Mouse (Mus musculus): ENCODE data around the gene Tcf7l1.

The Tcf7l1 gene

DNA sequence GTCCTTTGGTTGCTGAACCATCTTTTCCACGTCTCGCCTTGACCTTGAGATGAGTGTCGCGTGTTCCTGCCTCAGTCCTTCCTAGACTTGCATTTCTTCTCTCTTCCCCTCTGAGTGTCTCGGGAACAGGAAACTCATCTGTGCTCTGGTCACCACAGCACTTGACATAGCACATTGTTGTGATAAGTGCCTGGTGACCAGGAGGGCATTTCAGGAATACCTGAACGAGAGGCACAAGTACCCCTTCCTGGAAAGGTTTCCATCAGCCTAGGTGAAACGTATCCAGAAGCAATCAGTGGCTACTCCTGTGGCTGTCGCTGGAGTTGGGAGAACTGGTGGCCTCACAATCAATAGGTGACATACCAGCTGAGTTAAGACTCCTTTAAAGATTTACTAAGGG is 124.8 kb downstream of the Tcf7l1 start:
- in situ Hi-C loops (cut with MboI, MseI): loop anchor here (5.0 to 10.0 kb wide), 2 partner anchors 123 to 599 kb away; partner anchors contain the start of gene Tcf7l1 (in 1 of the 2)

DNA sequence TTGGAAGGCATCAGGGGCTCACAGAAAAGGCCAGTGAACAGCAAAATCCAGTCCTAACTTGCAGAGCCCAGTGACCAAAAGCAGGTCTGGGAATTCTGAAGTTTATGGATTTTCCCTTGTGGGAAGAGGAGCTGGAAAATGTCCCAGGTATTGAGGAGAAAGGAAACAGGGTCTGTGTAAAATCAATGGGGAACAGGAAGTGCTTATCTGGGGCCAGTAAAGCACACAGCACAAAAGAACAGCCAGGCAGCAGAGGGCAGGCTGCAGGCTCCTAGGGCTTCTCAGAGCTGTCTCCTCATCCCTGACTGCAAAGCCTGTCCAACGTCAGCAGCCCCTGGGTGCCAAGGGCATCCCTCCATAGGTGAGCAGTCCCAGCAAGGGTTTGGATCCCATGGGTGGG is 126.1 kb downstream of the Tcf7l1 start:
- in situ Hi-C loops (cut with MboI, MseI): loop anchor here (5.0 to 10.0 kb wide), 2 partner anchors 124 to 598 kb away; partner anchors contain the start of gene Tcf7l1 (in 1 of the 2)

DNA sequence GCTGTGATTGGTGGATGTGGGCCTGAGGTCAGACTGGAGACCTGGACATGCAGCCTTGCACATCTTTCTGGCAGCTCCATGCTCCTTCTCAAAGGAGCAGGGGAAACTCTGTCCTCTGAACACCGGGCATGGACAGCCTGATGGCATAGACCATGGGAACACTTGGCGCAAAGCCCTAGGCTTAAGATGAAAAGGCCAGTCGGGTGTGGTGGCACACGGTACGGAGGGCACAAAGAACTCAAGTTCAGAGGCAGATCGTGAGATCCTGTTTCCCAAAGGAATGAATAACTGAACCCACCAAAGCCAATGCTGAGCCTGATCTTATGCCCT is 128.7 kb downstream of the Tcf7l1 start:
- in situ Hi-C loops (cut with MboI, MseI): loop anchor here (5.0 to 10.0 kb wide), 2 partner anchors 127 to 596 kb away; partner anchors contain the start of gene Tcf7l1 (in 1 of the 2)

DNA sequence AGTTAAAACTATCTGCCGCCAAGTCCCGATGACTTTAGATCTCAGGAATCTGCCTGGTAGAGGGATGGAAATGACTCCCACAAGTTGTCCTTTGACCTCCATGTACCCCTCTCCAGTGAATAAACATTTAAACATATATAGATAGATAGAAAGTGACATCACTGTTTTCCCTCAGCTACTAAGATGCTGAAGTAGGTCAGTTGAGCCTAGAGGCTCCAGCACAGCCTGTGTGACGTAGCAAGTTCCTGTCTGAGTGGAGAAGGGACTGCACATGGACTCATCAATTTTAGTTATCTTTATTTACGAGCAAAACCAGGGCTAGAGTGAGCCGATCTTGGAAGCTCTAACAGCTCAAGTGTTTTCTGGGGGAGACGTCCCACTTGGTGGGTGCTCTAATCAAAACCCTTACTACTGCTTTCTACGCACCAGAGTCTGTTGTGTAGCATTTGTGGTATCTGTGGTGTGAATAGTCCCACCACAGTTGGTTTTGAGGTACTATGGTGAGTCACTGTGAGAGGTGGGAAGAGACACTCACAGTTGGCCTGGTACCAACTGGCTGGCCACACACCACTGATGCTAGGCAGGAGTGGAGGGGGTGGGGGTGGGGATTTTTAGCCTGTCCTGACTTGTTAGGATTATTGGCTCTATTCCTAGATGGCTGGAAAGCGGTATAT is 129.2 kb downstream of the Tcf7l1 start:
- in situ Hi-C loops (cut with MboI, MseI): loop anchor here (5.0 to 10.0 kb wide), 3 partner anchors 58 to 595 kb away; partner anchors contain the start of gene Tcf7l1 (in 1 of the 2)

DNA sequence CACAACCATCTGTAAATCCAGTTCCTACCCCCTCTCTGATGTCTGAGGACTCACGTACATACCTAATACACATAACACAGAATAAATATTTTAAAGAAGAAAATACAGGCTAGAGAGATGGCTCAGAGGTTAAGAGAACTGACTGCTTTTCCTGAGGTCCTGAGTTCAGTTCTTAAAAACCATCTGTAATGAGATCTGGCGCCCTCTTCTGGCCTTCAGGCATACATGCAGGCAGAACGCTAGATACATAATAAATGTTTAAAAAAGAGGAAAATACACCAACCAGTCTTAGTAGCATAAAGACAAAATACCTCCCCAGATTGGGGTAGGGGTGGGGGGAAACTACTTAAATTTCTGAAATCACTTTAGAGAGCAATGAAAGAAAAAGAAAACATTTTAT is 131.0 kb downstream of the Tcf7l1 start:
- in situ Hi-C loops (cut with MboI, MseI): loop anchor here in 1 of 2 experiments (5.0 kb wide), 1 partner anchor 56 kb away; no protein-coding TSS in a partner anchor

DNA sequence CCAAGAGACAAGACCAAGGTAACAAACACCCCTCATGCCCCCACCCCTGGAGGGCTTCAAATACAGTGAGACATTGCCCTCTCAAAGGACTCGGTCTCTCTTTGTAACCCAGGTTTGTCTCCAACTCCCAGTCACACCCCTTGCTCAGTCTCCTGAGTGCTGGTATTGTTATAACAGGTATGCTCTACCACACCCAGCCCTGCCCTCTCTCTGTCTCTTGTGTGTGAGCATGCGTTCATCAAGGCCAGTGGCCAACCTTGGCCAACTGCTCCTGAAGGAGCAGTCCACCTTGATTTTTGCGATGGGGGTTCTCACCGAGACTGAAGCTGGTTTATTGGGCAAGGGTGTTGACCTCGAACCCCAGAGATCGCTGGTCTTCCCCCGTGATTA is 133.0 kb downstream of the Tcf7l1 start:
- in situ Hi-C loops (cut with MboI, MseI): loop anchor here in 1 of 2 experiments (5.0 kb wide), 1 partner anchor 54 kb away; no protein-coding TSS in a partner anchor

DNA sequence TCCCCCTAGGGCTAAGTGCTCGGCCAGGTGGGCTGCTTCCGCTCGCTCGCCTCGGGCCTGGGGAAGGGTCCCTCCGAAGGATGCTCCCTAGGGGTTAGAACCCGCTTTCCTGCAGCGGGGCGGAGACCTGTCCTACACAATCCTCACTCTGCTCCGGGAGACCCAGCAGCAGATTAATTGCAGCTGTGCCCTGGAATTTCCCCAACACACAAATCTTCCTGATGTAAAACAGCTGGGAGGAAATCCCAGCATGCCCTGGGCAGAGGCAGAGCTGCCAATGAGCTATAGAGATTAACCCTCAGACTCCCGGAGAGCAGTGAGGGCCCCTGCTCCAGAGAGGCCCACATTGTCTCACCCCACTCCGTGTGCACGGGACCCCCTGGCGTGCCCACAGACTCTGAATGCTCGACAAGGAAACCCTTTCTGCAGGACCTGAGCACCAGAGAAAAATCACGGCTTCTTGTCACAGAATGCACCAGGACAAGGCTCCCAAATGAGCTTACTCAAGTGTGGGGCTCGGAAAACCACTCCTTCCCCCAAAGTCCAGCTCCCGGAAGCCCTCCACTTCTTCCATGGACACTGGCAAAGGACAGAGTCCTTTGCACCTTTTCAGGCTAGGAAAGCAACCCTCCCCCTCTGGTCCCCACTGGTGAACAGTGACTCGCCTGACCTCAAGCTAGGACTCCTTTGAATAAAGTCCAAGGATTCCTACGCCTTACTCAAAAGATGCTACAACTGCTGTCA is 133.6 kb downstream of the Tcf7l1 start:
- in situ Hi-C loops (cut with MboI, MseI): loop anchor here in 1 of 2 experiments (5.0 kb wide), 1 partner anchor 53 kb away; no protein-coding TSS in a partner anchor

DNA sequence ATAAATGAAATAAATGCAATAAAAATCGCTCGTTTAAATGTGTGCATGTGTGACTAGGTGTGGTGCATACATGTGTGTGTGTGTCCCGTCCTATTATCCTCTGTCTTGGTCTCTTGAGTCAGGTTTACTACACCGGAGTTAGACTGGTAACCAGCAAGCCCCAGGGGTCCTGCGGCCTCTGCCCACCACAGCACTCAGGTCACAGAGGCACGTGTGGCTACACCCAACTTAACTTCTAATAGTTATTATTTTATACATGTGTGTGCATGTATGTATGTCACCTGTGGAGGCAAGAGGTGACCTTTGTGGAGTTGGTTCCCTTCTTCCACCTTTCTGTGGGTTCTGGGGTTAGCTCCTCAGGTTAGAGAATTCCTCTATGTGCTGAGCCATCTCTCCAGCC is 134.7 kb downstream of the Tcf7l1 start:
- in situ Hi-C loops (cut with MboI, MseI): no loop called here

DNA sequence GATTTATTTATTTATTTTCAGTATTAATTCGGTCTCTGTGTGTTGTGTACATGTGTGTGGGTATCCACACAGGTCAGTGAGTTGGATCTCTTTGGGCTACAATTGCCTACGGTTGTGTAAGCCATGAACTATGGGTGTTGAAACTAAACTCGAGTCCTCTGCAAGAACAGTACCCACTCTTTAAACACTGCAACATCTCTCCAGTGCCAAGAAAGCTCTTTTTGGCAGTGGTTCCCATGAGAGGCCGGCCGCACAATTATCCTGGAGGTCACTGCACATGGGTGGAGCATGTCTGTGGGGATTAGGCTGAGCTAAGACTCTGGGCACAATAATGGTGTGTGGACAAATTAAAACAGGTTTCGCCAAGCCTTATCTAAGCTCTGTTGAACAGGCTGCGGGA is 135.6 kb downstream of the Tcf7l1 start:
- in situ Hi-C loops (cut with MboI, MseI): no loop called here

DNA sequence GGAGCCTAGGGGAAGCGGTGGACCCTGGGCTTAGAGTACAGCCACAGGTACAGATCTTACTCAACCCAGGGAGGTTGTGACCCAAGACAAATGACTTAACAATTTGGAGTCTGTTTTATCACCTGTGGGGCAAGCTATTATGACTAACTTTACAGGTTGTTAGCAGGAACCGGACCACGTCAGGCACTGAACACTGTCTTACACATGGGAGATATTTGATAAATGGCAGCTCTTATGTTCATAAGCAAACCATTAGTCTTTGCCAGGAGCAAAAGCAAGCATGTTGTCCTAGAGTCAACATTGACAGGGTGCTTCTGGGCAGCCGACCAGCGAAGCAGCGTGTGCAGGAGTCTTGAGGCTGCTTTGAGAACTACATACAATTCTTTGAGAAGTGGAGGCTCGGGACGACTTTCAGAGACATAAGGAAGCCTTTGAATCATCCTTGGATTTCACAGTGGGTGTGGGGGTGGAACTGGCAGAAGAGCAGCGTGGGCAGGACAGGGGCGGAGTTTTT is 138.7 kb downstream of the Tcf7l1 start:
- in situ Hi-C loops (cut with MboI, MseI): no loop called here

DNA sequence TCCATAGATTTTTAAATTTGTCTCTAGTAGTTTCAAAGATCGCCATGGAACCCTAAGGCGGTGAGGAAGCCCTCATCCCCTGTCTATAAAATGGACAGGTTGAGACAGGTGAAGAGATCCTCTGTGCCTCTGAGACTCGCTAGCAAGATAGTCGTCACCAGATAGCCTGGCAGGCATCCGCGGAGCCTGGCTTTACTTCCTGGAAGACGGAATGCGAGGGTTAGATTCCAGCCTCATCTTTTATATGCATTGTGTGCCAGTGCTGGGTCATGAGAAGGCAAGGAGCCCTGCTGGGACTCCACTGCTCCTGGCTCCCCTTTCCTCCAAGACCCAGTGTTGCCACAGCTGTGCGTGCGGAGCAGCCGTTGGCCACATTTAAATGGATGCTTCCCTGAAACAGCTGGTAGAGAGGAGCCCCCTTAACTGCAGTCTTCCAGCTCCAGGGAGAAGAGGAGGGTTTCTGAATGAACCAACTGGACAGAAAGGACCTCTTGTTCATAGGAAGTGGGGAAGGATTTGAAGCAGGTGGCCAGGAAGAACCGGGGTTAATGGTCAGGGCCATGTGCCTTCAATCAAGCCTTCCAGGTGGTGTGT is 141.0 kb downstream of the Tcf7l1 start:
- in situ Hi-C loops (cut with MboI, MseI): no loop called here

DNA sequence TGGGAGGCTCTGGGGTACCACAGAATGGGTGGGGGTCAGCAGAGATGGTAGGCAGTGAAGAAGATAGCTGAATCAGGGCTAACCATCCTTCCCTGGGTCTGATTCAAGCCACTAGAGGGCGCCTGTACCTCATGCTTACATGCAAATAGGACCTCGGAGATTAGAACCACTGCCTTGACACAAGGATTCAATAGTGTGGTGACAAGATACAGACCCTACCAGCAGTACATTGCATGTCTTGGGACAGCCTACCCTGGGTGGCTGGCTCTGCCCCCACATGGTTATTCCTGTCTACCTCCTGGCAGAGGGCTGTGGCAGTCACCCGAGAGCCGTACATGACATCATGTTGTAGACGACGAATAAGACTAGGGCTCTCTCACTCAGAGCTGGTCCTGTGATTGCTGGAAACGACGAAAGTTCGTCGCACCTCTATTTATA is 141.7 kb downstream of the Tcf7l1 start:
- in situ Hi-C loops (cut with MboI, MseI): no loop called here

DNA sequence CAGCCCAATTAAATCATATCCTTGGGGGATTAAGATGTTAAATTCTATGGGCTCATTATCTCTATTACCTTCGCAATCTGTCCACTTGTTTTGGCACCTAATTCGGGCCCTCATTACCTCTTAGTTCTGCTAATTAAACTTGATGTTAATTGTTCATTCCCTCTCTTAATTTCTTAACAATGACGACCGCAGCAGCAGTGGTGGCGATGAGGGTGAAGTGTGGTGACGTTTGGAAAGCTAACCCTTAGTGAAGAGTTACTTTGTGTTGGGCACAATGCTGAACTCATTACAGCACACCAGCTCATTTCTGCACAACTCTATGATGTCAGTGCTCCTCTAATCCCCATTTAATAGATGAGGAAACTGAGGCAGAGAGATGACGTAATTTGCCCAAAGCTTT is 143.7 kb downstream of the Tcf7l1 start:
- in situ Hi-C loops (cut with MboI, MseI): no loop called here

DNA sequence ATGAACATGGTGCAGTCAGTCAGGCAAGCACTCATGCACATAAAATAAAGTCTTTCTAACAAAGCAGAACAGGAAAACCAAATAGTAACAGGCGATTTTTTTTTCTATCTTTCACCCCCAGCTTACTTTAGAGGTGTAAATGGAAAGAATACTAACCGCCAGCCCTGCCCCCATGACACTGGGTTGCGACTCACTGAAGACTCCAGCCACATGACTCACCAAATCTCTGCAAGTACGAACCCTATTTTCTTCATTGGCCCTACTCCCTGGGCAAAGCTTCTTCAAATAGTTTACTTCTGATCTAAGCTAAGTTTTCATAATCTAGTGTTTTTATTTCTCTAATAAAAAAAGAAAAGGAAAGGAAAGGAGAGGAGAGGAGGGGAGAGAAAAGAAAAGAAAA is 144.5 kb downstream of the Tcf7l1 start:
- in situ Hi-C loops (cut with MboI, MseI): no loop called here

DNA sequence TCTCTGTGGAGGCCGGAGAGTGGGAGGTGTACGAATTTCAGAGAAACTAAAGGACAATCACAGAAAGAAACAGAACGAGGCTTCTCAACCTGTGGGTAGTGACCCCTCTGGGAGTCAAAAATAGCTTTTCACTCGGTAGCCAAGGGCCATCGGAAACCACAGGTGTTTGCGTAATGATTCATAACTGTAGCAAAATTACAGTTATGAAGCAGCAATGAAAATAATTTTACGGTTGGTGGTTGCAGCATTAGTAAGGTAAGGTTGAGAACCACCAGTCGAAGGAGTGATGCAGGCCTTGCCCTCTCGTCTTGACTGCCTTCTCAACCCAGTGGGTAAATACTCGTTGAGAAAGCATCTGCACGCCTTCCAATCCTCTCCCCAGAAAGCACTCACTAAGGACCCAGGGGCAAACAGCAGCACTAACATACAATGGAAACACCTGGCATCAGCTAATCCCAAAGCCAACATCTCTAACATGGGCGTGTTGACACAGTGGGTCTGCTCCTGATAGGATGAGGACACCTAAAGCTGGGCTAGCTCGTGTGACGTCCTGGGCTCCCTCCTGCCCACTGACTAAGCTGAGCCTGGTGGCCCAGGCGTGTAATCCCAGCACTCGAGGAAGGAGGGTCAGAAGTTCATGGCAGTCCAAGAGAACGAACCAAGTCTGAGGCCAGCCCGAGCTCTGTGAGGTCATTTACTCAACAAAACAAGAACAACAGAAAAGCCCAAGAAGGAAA is 147.7 kb downstream of the Tcf7l1 start:
- in situ Hi-C loops (cut with MboI, MseI): no loop called here

DNA sequence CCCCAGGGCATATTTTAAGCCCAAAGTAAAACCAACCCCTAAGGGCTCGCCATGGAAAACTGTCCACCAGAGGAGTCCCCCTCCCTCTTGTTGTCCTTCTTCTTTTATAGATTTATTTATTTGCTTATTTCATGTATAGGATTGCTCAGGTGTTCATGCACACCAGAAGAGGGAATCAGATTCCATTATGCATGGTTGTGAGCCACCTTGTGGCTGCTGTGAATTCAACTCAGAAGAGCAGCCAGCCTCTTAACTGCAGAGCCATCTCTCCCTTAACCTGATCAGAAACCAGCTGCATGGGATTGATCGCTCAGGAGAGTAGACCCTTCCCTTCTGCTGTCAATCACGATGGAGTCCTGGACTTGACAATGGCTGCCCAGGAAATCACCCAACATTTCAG is 152.1 kb downstream of the Tcf7l1 start:
- in situ Hi-C loops (cut with MboI, MseI): loop anchor here in 1 of 2 experiments (10.0 kb wide), 1 partner anchor 198 kb away; no protein-coding TSS in a partner anchor

DNA sequence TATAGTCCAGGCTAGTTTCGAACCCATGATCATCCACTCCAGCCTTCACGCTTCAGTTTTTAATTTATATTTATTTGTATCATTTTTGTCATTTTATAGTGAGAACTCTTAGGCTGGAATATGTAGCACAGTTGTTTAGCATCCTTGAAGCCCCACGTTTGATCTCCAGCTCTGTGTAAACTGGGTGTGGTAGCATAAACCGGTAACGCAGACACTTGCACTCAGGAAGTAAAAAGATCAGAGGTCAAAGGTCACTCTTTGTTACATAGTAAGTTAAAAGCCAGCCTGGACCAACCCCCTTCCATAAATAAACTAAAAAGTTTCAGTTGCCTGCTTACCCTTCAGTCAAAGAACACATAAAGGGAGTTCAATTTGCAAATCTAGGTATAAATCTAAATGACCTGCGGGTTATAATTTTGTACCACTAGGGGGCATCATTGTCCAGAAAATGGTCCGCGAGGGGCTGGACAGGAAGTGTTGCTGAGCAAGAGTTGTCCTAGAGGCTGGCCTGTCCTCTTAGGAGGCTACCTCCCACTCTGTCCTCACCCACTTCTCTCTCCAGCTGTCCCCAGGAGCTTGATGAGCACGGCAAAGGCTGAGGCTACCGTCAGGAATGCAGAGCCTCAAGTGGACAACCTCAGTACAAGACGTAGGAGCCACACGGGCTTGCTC is 153.2 kb downstream of the Tcf7l1 start:
- in situ Hi-C loops (cut with MboI, MseI): loop anchor here in 1 of 2 experiments (10.0 kb wide), 1 partner anchor 199 kb away; no protein-coding TSS in a partner anchor

DNA sequence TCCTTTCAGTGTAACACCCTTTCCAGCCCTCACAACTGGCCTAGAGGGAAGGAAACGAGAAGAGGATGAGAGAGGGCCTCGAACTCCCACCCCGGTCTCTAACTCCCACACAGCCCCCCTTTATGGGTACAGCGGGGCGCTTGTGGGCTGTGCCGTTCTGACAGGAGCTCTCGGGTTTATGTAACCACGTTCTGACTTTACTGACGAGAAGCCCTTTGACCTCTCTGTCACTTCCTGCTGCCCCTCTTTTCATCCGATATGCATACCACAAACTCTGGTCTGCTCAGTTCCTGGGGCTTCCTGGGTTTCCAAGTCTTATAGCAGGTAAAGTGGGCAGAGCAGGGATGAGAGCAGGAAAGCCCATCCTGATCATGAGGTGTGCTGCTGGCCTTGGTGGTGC is 154.7 kb downstream of the Tcf7l1 start:
- in situ Hi-C loops (cut with MboI, MseI): loop anchor here in 1 of 2 experiments (10.0 kb wide), 1 partner anchor 200 kb away; no protein-coding TSS in a partner anchor

DNA sequence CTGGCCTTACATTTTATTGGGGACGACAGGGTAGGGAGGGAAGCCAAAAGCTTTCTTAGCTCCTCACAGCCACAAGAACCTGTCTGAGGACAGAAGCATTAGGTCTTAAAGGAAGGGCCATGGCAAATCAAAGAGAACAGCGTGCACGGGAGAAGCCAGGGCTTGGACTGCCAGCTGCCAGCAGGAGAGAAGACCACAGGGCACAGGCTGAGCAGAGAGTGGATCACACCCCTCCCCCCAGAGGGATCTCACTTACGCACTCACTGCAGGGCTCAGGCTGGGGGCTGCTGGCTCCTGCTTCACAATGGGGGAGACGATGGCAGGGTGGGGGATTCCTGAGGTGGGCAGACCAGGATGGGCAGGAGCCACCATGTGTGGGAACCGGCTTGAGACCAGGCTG is 157.4 kb downstream of the Tcf7l1 start:
- in situ Hi-C loops (cut with MboI, MseI): loop anchor here in 1 of 2 experiments (10.0 kb wide), 1 partner anchor 203 kb away; no protein-coding TSS in a partner anchor

DNA sequence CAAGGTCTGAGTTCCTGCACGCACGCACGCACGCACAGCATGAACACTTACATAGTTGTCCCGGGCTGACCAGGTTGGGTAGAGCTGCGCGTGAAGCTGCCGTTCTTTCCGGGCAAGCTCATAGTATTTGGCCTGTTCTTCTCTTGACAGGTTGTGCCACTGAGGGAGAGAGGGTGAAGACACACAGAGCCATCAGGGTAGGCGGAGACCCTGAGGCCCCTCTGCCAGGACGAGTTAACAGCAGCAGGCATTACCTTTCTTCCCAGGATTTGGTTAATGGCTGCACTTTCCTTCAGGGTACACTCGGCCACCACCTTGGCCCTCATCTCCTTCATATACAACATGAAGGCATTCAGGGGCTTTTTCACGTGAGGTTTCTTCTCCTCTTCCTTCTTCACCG is 158.1 kb downstream of the Tcf7l1 start:
- in situ Hi-C loops (cut with MboI, MseI): loop anchor here in 1 of 2 experiments (10.0 kb wide), 1 partner anchor 204 kb away; no protein-coding TSS in a partner anchor
